Mouse (Mus musculus): ENCODE data around the gene Cngb1. TPM values are rescaled to one million over a fixed set of nuclear protein-coding genes. Genes with fewer than 3 reads are reported as not detected.
A peak's percentile ranks its signal among the peaks of the same experiment; 100 is the strongest.

Gene Cngb1
- polyA plus RNA-seq (2012; ENCODE audit: insufficient read depth, insufficient read length, missing spikeins): 0.59 and 2.7 TPM in 2 replicates

DNA sequence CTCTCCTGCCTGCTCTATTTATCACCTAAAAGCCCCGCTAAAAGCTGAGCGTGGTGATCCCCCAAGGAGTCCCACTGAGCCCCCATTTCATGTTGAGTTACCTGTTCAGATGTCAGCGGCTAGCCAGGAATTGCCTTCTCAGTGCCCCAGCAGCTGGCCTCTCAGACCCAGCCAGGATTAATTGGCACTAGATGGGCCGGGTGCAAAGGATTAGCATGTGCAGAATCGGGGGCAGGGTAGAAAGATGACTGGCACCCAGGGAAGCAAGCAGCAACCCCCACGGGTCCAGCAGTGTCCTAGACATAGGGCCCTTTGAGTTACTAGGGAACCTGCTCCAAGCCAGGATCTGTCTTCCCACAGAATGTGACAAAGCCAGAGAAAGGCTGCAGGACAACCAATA is at the start of gene Cngb1:
Gene Cngb1, minus strand, starts transcription at position 155 of the 400 bp plus-strand sequence.
- Histone ChIP-seq H3K27ac (ENCODE audit: insufficient read depth, low read depth, low read length) (no peak within 1 kb of the TSS), H3K4me3 (ENCODE audit: insufficient read depth, low read length) (no peak within 1 kb of the TSS), H3K4me1 (ENCODE audit: control insufficient read depth, insufficient read depth, low read length) (no peaks in the 10 kb centered on the region)
- no peak for TF ChIP-seq CTCF (IDR thresholded peaks at IDR 0.05; ENCODE audit: low read depth, low read length)
- no peak for TF ChIP-seq POLR2A (IDR thresholded peaks at IDR 0.05; ENCODE audit: borderline replicate concordance, low read depth, low read length)

DNA sequence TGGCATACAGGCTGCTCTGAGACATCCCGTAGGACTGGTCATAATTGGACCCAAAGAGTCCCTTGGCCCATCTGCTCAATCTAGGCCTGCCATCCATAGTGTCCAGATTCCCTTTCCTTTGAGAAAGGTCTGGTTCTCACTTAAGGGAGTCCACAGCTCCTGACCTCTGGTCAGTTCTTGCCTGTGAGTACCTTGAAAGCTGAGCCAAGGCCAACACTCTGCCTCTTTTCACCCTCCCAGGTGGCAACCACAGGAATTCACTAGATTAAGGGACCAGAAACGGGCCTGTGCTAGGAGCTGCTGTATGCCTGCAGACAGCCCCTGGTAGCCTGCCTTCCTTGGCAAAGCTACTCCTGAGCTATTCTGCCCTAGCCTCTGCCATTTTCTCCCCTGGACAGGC is 48.2 kb upstream of the Cngb1 start:
- H3K4me3 ChIP-seq (ENCODE audit: insufficient read depth, low read length): no peak overlapping the region
- TF ChIP-seq POLR2A (IDR thresholded peaks at IDR 0.05; ENCODE audit: borderline replicate concordance, low read depth, low read length) (no peak), CTCF (IDR thresholded peaks at IDR 0.05; ENCODE audit: low read depth, low read length) (no peak)
- H3K27ac ChIP-seq (ENCODE audit: insufficient read depth, low read depth, low read length): no peak overlapping the region
- peaks cover 2% of the 10 kb centered on the region for H3K4me1 ChIP-seq (ENCODE audit: control insufficient read depth, insufficient read depth, low read length)

DNA sequence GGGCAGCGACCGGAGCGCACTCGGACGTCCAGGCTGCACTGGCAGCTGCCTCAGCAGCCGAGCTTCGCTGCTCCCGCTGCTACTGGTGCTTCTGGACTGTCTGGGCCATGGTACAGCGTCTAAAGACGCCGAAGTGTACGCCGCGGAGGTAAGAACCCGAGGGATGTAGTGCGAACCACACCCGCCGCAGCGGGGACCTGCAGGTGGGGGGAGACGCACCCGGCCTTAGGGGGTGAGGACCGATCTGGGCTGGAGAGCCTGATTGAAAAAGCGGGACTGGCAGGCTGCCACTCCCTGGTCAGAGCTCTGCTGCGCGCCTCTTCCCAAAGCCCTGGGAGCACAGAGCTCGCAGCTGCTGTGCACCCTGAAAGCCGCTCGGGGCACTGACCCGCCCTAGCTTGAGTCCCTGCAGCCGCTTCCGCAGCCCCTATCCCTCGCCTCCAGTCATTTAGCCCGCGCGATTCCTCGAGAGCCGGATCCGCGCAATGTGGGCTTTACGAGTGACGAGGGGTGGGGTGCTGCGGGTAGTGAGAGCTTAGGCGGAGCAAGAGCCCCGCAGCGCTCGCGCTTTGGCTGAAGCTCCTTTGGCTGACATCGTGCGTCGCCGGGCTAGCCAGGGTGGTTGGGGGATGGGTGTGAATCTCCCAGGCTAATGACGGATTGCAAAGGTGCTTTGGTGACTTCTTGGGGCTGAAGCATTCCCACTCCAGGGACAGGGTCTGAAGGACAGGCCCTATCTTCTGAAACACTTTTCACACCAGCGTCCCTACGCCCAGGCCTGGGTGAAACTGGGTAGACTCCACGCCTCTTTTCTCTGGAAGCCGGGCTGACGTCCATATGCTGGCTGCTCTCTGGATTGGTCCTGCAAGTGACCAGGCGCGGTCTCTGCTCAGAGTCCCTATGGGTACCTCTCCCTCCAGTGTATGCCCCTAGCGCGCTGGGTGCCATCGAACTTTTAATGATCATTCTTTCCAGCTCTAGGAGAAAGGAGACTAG is 46.8 kb upstream of the Cngb1 start:
- no peak overlapping the region for H3K27ac ChIP-seq (ENCODE audit: insufficient read depth, low read depth, low read length)
- H3K4me1 ChIP-seq (ENCODE audit: control insufficient read depth, insufficient read depth, low read length): peaks cover 13% of the 10 kb centered on the region
- H3K4me3 ChIP-seq (ENCODE audit: insufficient read depth, low read length): peak overlapping the region; percentile 52
- no peak for TF ChIP-seq CTCF (IDR thresholded peaks at IDR 0.05; ENCODE audit: low read depth, low read length)
- TF ChIP-seq POLR2A (IDR thresholded peaks at IDR 0.05; ENCODE audit: borderline replicate concordance, low read depth, low read length): no peak

DNA sequence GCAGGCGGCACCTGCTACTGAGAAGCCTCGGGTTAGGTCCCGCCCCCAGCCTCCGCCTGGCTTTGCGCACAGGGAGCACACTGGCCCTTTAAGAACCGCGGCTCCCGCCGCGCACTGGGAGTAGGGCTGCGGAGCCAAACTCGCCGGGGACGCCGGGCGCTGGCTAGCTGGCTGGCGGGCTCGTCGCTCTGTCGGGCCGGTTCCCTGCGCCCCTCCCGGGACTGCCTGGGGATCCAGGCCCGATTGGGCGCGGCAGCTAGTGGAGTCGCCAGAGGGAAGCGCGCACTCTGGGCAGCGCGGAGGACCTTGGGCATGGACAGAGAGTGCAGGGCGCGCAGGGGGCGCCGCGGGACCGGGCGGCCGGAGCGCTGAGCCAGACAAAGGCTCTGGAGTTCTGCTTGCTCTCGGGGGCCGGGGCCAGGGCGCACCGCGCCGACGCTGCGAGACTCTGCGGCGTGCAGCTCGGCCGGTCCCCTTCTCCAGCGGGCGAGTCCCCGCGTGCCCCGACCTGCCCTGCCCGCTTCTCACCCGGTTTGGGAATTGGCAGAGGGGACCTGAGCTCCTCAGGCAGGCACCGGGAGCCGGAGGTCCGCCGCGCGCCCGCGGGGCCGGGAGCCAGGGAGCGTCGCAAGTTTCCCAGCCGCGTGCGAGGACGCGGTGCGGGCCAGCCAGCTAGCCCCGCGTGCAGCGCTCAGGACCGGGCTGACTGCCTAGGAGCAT is 45.9 kb upstream of the Cngb1 start, which contains the start of gene Mmp15:
Gene Mmp15, plus strand, starts transcription at position 118 of the 720 bp plus-strand sequence.
- Histone ChIP-seq H3K27ac (ENCODE audit: insufficient read depth, low read depth, low read length) (no peak within 1 kb of the TSS), H3K4me1 (ENCODE audit: control insufficient read depth, insufficient read depth, low read length) (peaks cover 16% of the 10 kb centered on the region), H3K4me3 (ENCODE audit: insufficient read depth, low read length) (peak within 1 kb of the TSS; percentile 52)
- TF ChIP-seq POLR2A (IDR thresholded peaks at IDR 0.05; ENCODE audit: borderline replicate concordance, low read depth, low read length): no peak
- TF ChIP-seq CTCF (IDR thresholded peaks at IDR 0.05; ENCODE audit: low read depth, low read length): no peak

DNA sequence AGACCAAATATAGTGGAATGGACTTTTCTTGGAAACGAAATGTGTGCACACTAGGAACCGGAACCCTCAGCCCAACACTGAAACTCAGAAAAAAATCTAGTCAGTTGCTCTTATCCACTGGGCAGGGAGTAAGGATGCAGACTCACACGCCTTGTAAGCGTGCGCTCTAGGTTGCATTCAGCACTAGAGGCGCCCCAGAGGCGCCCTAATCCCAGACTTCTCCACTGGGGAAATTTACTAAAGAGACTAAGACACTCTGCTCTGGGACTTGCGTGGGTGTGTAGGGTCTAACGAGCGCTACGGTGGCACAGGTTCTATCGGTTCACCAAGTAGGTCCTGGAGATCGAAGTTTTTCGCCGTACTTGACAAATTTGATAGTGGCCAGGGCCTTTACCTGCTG is 45.1 kb upstream of the Cngb1 start:
- Histone ChIP-seq H3K4me3 (ENCODE audit: insufficient read depth, low read length) (no peak overlapping the region), H3K4me1 (ENCODE audit: control insufficient read depth, insufficient read depth, low read length) (peaks cover 16% of the 10 kb centered on the region), H3K27ac (ENCODE audit: insufficient read depth, low read depth, low read length) (no peak overlapping the region)
- no peak for TF ChIP-seq CTCF (IDR thresholded peaks at IDR 0.05; ENCODE audit: low read depth, low read length)
- TF ChIP-seq POLR2A (IDR thresholded peaks at IDR 0.05; ENCODE audit: borderline replicate concordance, low read depth, low read length): no peak

DNA sequence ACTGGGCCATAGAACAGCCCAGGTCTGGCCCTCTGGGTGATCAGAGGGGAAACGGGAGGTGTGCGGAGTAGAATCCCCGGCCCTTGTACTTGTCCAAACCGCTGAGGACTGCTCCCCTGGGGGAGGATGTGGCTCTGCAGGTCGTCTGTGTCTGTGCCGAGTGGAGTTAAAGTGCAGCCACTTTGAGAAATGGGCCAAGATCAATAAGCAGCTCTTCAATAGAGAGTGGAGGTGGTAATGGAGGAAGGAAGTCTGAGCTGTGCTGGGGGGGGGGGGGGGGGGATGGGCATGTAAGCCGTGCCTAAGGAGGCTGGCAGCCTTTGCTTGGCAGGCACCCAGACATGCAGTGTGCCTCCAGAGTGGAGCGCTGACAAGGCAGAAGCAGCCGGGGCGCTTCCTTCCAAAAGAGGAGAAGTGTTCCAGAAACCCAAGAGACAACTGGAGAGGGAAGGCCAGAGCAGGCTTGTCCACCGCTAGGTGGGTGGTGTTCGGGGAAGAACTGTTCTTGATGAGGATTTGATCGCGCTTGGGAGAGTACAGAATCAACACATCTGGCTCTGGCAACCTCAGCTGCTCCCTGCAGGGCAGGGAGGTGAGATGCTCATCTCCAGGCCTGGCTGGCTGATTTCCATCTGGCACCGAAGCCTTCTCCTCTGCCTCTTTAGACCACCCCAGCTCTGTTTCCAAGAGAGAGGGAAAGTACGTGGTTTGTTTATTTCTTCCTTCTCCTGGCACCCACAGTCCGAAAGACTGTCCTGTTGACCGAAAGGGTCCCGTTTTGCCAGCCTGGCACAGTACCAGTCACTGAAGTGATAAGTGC is 42.6 kb upstream of the Cngb1 start:
- TF ChIP-seq CTCF (IDR thresholded peaks at IDR 0.05; ENCODE audit: low read depth, low read length) (no peak; the same call in 1 of the 2 replicates), POLR2A (IDR thresholded peaks at IDR 0.05; ENCODE audit: borderline replicate concordance, low read depth, low read length) (no peak)
- peak overlapping the region; percentile 56 for H3K27ac ChIP-seq (ENCODE audit: insufficient read depth, low read depth, low read length)
- H3K4me1 ChIP-seq (ENCODE audit: control insufficient read depth, insufficient read depth, low read length): peaks cover 16% of the 10 kb centered on the region
- H3K4me3 ChIP-seq (ENCODE audit: insufficient read depth, low read length): 0 out of 2 replicates have a peak overlapping the region, but pooled peaks have one; percentile 3

DNA sequence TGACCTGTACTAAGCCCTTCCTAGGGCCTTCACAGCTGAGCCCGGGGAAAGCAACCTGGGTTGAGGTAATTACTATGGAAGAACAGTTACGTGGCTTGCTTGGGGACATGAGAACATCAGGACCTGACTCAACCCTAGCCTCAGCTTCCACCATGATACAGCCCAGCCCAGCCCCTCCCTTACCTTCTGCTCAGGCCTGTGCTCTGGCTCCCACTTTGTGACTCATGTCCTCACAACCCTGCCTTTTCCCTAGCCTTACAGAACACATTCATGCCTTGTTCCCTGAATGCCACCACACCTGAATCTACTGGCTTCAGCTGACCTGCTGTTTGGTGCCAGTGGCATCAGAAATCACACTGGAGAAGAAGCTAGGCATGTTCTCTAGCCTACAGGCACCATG is 42.0 kb upstream of the Cngb1 start:
- TF ChIP-seq CTCF (IDR thresholded peaks at IDR 0.05; ENCODE audit: low read depth, low read length) (no peak), POLR2A (IDR thresholded peaks at IDR 0.05; ENCODE audit: borderline replicate concordance, low read depth, low read length) (no peak)
- Histone ChIP-seq H3K4me3 (ENCODE audit: insufficient read depth, low read length) (no peak overlapping the region), H3K27ac (ENCODE audit: insufficient read depth, low read depth, low read length) (peak overlapping the region; percentile 35), H3K4me1 (ENCODE audit: control insufficient read depth, insufficient read depth, low read length) (peaks cover 16% of the 10 kb centered on the region)

DNA sequence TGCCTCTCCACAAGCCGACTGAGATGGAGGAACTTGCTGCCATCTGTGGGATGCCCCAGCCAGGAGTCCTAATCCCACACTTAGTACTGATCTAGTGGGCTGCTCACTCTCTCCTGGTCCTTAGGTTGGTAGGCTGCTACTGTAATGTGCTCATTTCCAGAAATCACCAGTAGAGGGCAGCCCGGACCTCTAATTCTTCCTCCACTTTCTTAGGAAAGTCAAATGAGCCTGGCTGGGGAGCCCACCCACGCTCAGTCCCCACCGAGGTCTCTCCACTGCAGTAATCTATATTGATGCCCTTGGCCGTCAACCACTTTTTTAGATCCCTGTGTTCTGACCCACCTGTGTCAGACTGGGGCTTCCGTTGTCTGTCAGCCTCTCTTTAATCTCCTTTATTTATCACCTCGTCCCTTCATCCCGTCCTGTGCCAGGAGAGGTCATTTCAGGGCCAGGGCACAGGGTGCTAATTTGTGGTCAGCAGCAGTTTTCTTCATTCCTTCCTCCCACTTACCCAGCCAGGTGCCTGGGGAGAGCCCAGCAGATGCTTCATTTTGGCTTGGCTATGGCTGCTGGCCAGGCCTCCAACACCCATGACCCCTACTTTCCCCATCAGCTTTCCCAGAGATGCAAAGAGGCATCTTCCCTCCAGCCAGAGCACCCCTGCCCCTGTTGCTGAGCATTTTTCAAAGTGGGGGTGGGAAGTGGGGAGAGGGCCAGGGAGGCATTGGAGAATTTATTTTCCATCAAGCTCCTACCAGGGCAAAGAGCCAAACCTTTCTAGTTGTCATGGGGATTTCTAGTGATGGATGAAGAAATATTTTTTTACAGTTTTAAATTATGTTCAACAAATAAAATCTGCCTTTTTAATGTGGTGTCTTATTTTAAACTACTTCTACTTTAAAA is 40.5 kb upstream of the Cngb1 start:
- no peak for TF ChIP-seq POLR2A (IDR thresholded peaks at IDR 0.05; ENCODE audit: borderline replicate concordance, low read depth, low read length)
- peak; percentile 61 for TF ChIP-seq CTCF (IDR thresholded peaks at IDR 0.05; ENCODE audit: low read depth, low read length)
- H3K27ac ChIP-seq (ENCODE audit: insufficient read depth, low read depth, low read length): no peak overlapping the region

More for the DNA sequence above, 40.5 kb upstream of the Cngb1 start:
- peaks cover 16% of the 10 kb centered on the region for H3K4me1 ChIP-seq (ENCODE audit: control insufficient read depth, insufficient read depth, low read length)
- no peak overlapping the region for H3K4me3 ChIP-seq (ENCODE audit: insufficient read depth, low read length)

All from bone marrow macrophage, adult 2 months (primary cell).